Mouse (Mus musculus) thymus, postnatal 36 days (tissue): ENCODE results near the gene Col7a1.
A peak's percentile ranks its signal among the peaks of the same experiment; 100 is the strongest.

Source experiments
- DNase-seq, 2 experiments: peaks; one replicate each; pipeline ENCODE4 v3.0.0; 2022; ENCODE audit warnings: mixed read lengths in 2 of 2

Gene Col7a1

GRCm38 (mm10) chr9:108953081-108953636 is at the start of gene Col7a1:
Gene Col7a1 (plus strand): TSS chr9:108953586.
- DNase-seq = no peak

- DNase-seq = no peak
Observed at GRCm38 (mm10) chr9:108912308-108912707, 41.1 kb upstream of the Col7a1 start.

GRCm38 (mm10) chr9:108913161-108913560 is 40.2 kb upstream of the Col7a1 start:
- DNase-seq = no peak

- DNase-seq = no peak
Observed at GRCm38 (mm10) chr9:108913621-108914020, 39.8 kb upstream of the Col7a1 start.

- no peak for DNase-seq
Observed at GRCm38 (mm10) chr9:108914491-108914890, 38.9 kb upstream of the Col7a1 start, which contains the start of gene Tmem89. Gene Tmem89 (plus strand): TSS chr9:108914619.

DNA sequence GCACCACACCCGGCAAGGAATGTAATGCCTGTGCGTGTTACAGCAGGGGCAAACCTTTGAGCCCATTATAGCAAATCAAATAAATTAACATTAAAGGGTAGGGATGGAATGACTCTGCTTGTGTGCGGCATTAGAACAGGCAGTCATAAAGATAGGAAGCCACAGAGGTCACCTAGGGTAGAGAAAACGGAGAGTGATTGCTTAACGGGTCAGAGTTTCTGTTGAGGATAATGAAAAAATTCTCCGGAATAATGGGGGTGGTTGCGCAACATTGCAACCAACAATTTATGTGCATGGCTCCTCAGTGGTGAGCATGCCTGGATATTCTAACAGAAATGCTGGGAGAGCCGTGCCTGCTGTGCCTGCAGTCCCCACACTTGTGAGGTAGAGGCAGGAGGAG is 27.5 kb upstream of the Col7a1 start:
- no peak for DNase-seq

- DNase-seq = no peak
Observed at GRCm38 (mm10) chr9:108928424-108928823, 25.0 kb upstream of the Col7a1 start.

GRCm38 (mm10) chr9:108935991-108936390 is 17.4 kb upstream of the Col7a1 start:
- DNase-seq = no peak

- DNase-seq = peak; percentile 92 to 94
Observed at GRCm38 (mm10) chr9:108936418-108937364, 16.7 kb upstream of the Col7a1 start, which contains the start of gene Uqcrc1. Gene Uqcrc1 (plus strand): TSS chr9:108936633.

GRCm38 (mm10) chr9:108945111-108945510 is 8.3 kb upstream of the Col7a1 start:
- no peak for DNase-seq

DNA sequence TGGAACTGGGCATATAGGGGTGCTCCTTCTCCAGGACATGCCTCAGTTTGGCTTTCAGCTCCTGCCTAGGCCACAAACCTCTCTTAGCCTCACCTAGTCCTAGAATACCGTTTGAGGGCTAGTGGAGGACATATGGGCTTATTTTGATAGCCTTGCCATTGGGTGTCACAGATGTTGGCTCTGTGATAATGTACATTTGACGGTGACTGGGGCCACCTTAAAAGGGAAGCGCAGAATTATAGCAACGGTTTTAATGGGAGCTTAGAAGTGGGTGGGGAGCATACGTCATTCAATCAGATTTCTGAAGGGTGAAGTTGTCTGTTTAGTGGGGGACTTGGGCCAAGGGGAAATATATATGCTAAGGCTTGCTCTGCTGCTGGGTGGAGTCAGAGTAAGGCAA is 7.8 kb upstream of the Col7a1 start:
- no peak for DNase-seq

DNA sequence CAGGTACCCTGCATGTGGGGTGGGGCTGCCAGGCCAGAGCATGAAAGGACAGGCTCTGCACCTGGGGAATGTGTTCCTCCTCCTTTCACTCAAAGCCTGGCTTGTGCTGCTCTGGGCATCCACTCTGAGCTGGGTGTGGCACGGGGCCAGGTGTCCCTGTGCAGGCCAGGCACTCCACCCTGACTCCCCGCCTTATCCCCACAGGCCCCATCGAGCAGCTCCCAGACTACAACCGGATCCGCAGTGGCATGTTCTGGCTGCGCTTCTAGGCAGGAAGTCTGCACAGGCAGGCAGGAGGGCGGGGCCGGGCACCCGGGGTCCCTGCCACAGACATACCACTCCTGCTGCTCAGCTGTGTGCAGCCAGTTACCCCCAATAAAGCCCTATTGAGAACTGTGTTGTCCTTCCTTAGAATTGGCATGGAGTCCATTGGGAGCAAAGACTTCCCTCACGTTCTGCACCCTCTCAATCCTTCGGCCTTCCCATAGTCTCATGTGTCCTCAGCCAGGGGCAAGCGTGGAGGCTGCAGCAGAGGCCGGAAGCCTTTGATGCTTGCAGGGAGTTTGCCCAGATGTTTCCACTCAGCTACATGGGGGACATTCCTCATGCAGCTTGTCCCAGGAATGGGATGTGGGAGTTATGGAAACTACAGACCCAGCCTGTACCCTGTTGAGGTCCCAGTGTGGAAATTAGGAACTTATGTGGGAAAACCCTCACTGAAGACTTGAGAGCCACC is 4.0 kb upstream of the Col7a1 start:
- DNase-seq = peak in 1 of 2 experiments; percentile 21

DNA sequence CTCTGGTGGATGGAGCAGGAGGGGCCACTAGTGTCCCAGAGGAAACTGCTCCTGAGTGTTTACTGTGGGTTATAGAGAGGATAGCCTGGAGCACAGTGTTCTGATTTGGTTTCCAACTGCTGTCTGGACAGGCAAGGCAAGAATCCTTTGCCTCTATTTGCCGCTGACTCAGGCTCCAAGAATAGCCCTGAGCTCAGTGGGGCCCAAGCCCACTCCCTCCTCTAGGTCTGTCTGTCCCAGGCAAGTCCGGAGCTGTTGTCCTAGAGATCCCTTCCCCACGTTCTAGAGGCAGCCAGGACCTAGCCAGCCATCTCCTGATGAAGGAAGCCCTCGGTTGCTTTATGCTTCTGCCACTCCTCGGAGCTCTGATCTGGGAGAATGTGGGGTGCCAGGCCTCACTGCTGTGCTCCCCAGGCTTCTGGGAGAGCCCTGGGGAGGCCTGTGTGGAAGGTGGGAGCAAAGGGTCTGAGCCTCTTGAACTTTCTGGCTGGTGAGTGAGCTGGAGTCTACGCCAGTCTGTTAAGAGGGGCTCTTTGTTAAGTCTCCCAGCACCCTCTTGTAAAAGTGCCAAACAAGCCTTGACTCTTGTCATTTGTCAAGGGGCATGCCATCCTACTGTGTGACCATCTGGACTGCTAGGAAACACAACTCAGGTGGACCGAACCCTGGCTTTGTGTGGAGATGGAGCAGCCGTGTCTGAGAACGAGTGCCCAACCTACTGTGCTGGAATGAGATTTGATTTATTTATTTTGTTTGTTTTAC is 3.2 kb upstream of the Col7a1 start:
- DNase-seq = no peak

- no peak for DNase-seq
Observed at GRCm38 (mm10) chr9:108955241-108955640, 1.9 kb downstream of the Col7a1 start.

DNA sequence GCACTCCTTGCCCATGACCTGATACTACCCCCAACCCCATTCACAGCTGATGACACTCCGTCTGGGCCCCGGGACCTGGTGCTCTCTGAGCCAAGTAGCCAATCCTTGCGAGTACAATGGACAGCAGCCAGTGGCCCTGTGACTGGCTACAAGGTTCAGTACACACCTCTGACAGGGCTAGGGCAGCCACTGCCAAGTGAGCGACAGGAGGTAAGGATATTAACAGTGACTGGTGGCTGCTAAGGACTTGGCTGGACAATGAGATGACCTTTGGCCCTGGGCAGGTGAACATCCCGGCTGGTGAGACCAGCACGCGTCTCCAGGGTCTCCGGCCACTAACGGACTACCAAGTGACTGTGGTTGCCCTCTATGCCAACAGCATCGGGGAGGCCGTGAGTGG is 2.5 kb downstream of the Col7a1 start:
- no peak for DNase-seq

- DNase-seq = no peak
Observed at GRCm38 (mm10) chr9:108963577-108963976, 10.2 kb downstream of the Col7a1 start.

DNA sequence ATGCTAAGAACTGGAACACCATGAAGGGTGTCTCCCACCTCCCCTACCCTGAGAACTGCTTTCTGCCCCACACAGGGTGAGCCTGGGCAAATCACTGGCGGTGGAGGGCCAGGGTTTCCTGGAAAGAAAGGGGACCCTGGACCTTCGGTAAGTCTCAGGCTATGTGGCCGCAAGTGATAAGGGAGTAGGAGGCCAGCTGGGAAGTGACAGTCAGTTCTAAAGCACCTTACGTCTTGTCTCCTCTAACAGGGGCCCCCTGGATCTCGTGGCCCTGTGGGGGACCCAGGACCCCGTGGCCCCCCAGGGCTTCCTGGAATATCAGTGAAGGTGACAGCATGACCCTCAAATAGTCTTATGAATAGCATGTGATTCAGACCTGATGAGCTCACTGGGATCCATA is 11.0 kb downstream of the Col7a1 start:
- no peak for DNase-seq

- DNase-seq = no peak
Observed at GRCm38 (mm10) chr9:108970623-108971022, 17.2 kb downstream of the Col7a1 start.

- no peak for DNase-seq
Observed at GRCm38 (mm10) chr9:108976483-108976882, 23.1 kb downstream of the Col7a1 start.

- DNase-seq = no peak
Observed at GRCm38 (mm10) chr9:108977966-108978365, 24.6 kb downstream of the Col7a1 start.

GRCm38 (mm10) chr9:108982498-108982897 is 29.1 kb downstream of the Col7a1 start:
- no peak for DNase-seq

DNA sequence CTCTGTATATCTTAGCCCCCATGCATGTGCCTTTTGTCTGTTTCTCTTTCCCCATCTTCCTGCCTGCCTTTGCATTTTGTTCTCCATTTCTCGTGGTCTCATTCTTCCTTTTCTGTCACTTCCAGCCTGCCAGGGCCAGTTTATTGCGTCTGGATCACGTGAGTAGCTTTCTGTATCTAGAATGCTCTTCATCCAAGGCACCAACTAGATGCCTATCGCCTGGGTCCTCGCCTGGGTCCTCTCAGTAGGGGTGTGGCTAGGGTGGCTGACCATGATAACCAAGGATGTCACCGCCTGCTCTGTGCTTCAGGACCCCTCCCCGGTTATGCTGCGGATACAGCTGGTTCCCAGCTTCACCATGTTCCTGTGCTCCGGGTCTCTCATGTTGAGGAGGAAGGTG is 29.8 kb downstream of the Col7a1 start:
- DNase-seq = no peak

DNA sequence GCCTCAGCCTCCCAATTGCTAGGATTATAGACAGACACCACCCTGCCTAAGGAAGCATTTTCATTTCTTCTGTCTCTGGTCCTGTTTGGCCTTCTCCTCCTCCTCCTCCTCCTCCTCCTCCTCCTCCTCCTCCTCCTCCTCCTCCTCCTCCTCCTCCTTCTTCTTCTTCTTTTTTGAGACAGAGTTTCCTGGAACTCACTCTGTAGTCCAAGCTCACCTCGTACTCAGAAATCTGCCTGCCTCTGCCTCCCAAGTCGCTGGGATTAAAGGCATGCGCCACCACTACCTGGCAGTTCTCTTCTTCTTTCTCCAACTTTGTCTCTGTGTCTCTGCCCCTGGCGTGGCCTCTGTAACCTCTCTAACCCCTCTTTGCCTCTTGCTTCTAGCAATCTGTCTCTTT is 32.3 kb downstream of the Col7a1 start, which contains the start of gene Ucn2:
Ucn2 (plus strand) TSS at position 301 of the 400 bp plus-strand sequence.
- no peak for DNase-seq
